Mouse (Mus musculus): Measurements from ENCODE around the gene Lnx1.
A peak's percentile ranks its signal among the peaks of the same experiment; 100 is the strongest.

Lnx1 gene

GRCm38 (mm10) chr5:74602371-74602770 lies 100.3 kb downstream of the Lnx1 start:
- peaks cover 18% of the 10 kb centered on the region for H3K36me3 ChIP-seq (ENCODE audit: insufficient read depth, low read length)
- no peaks in the 10 kb centered on the region for H3K9me3 ChIP-seq (ENCODE audit: low read length)
- no peak overlapping the region for H3K4me3 ChIP-seq (replicated peaks; ENCODE audit: low read length)
- TF ChIP-seq NANOG (IDR thresholded peaks at IDR 0.05; ENCODE audit: borderline replicate concordance, low read length) (no peak), POU5F1 (IDR thresholded peaks at IDR 0.05; ENCODE audit: borderline replicate concordance, low read length) (no peak), CTCF (conservative IDR thresholded peaks at IDR 0.05; ENCODE audit: low read length) (no peak)
- no peaks in the 10 kb centered on the region for H3K4me1 ChIP-seq (replicated peaks; ENCODE audit: low read depth, low read length)
- no peaks in the 10 kb centered on the region for H3K27me3 ChIP-seq (ENCODE audit: insufficient read depth, low read length)

- no peak overlapping the region for H3K4me3 ChIP-seq (replicated peaks; ENCODE audit: low read length)
- no peaks in the 10 kb centered on the region for H3K9me3 ChIP-seq (ENCODE audit: low read length)
- no peak for TF ChIP-seq POU5F1 (IDR thresholded peaks at IDR 0.05; ENCODE audit: borderline replicate concordance, low read length)
- TF ChIP-seq CTCF (conservative IDR thresholded peaks at IDR 0.05; ENCODE audit: low read length), result no peak
- TF ChIP-seq NANOG (IDR thresholded peaks at IDR 0.05; ENCODE audit: borderline replicate concordance, low read length), result no peak
- H3K27me3 ChIP-seq (ENCODE audit: insufficient read depth, low read length), result no peaks in the 10 kb centered on the region
- H3K4me1 ChIP-seq (replicated peaks; ENCODE audit: low read depth, low read length), result no peaks in the 10 kb centered on the region
- H3K36me3 ChIP-seq (ENCODE audit: insufficient read depth, low read length), result peaks cover 22% of the 10 kb centered on the region
These were observed 100.7 kb downstream of the Lnx1 start for GRCm38 (mm10) chr5:74601965-74602364.

- H3K4me1 ChIP-seq (replicated peaks; ENCODE audit: low read depth, low read length), result no peaks in the 10 kb centered on the region
- no peaks in the 10 kb centered on the region for H3K9me3 ChIP-seq (ENCODE audit: low read length)
- peaks cover 28% of the 10 kb centered on the region for H3K36me3 ChIP-seq (ENCODE audit: insufficient read depth, low read length)
- TF ChIP-seq NANOG (IDR thresholded peaks at IDR 0.05; ENCODE audit: borderline replicate concordance, low read length), result no peak
- H3K27me3 ChIP-seq (ENCODE audit: insufficient read depth, low read length), result no peaks in the 10 kb centered on the region
- H3K4me3 ChIP-seq (replicated peaks; ENCODE audit: low read length), result no peak overlapping the region
These were observed 101.5 kb downstream of the Lnx1 start for GRCm38 (mm10) chr5:74601171-74601570.

- no peaks in the 10 kb centered on the region for H3K9me3 ChIP-seq (ENCODE audit: low read length)
- H3K4me1 ChIP-seq (replicated peaks; ENCODE audit: low read depth, low read length), result no peaks in the 10 kb centered on the region
- H3K4me3 ChIP-seq (replicated peaks; ENCODE audit: low read length), result no peak overlapping the region
- TF ChIP-seq POU5F1 (IDR thresholded peaks at IDR 0.05; ENCODE audit: borderline replicate concordance, low read length), result no peak
- TF ChIP-seq CTCF (conservative IDR thresholded peaks at IDR 0.05; ENCODE audit: low read length), result no peak
- TF ChIP-seq NANOG (IDR thresholded peaks at IDR 0.05; ENCODE audit: borderline replicate concordance, low read length), result no peak
- peaks cover 38% of the 10 kb centered on the region for H3K36me3 ChIP-seq (ENCODE audit: insufficient read depth, low read length)
- no peaks in the 10 kb centered on the region for H3K27me3 ChIP-seq (ENCODE audit: insufficient read depth, low read length)
These were observed 102.7 kb downstream of the Lnx1 start for GRCm38 (mm10) chr5:74600010-74600409.

- H3K4me1 ChIP-seq (replicated peaks; ENCODE audit: low read depth, low read length), result no peaks in the 10 kb centered on the region
- no peaks in the 10 kb centered on the region for H3K9me3 ChIP-seq (ENCODE audit: low read length)
- no peak overlapping the region for H3K4me3 ChIP-seq (replicated peaks; ENCODE audit: low read length)
- TF ChIP-seq NANOG (IDR thresholded peaks at IDR 0.05; ENCODE audit: borderline replicate concordance, low read length) (no peak), CTCF (conservative IDR thresholded peaks at IDR 0.05; ENCODE audit: low read length) (no peak), POU5F1 (IDR thresholded peaks at IDR 0.05; ENCODE audit: borderline replicate concordance, low read length) (no peak)
- H3K27me3 ChIP-seq (ENCODE audit: insufficient read depth, low read length), result no peaks in the 10 kb centered on the region
- H3K36me3 ChIP-seq (ENCODE audit: insufficient read depth, low read length), result peaks cover 91% of the 10 kb centered on the region
These were observed 109.6 kb downstream of the Lnx1 start for GRCm38 (mm10) chr5:74593147-74593546.

- Histone ChIP-seq H3K4me1 (replicated peaks; ENCODE audit: low read depth, low read length) (no peaks in the 10 kb centered on the region), H3K9me3 (ENCODE audit: low read length) (no peaks in the 10 kb centered on the region), H3K4me3 (replicated peaks; ENCODE audit: low read length) (no peak overlapping the region), H3K27me3 (ENCODE audit: insufficient read depth, low read length) (no peaks in the 10 kb centered on the region), H3K36me3 (ENCODE audit: insufficient read depth, low read length) (peaks cover 86% of the 10 kb centered on the region)
- TF ChIP-seq POU5F1 (IDR thresholded peaks at IDR 0.05; ENCODE audit: borderline replicate concordance, low read length) (no peak), CTCF (conservative IDR thresholded peaks at IDR 0.05; ENCODE audit: low read length) (peak; percentile 26)
These were observed 111.3 kb downstream of the Lnx1 start for GRCm38 (mm10) chr5:74591413-74591812.

- peaks cover 82% of the 10 kb centered on the region for H3K36me3 ChIP-seq (ENCODE audit: insufficient read depth, low read length)
- H3K4me3 ChIP-seq (replicated peaks; ENCODE audit: low read length), result no peak overlapping the region
- H3K9me3 ChIP-seq (ENCODE audit: low read length), result no peaks in the 10 kb centered on the region
- TF ChIP-seq CTCF (conservative IDR thresholded peaks at IDR 0.05; ENCODE audit: low read length) (no peak), NANOG (IDR thresholded peaks at IDR 0.05; ENCODE audit: borderline replicate concordance, low read length) (no peak)
- no peaks in the 10 kb centered on the region for H3K27me3 ChIP-seq (ENCODE audit: insufficient read depth, low read length)
- H3K4me1 ChIP-seq (replicated peaks; ENCODE audit: low read depth, low read length), result no peaks in the 10 kb centered on the region
These were observed 113.6 kb downstream of the Lnx1 start for GRCm38 (mm10) chr5:74589133-74589532.

GRCm38 (mm10) chr5:74571767-74572166 lies 130.9 kb downstream of the Lnx1 start:
- no peak overlapping the region for H3K4me3 ChIP-seq (replicated peaks; ENCODE audit: low read length)
- no peaks in the 10 kb centered on the region for H3K4me1 ChIP-seq (replicated peaks; ENCODE audit: low read depth, low read length)
- no peaks in the 10 kb centered on the region for H3K9me3 ChIP-seq (ENCODE audit: low read length)
- H3K27me3 ChIP-seq (ENCODE audit: insufficient read depth, low read length), result no peaks in the 10 kb centered on the region
- TF ChIP-seq POU5F1 (IDR thresholded peaks at IDR 0.05; ENCODE audit: borderline replicate concordance, low read length), result no peak
- TF ChIP-seq NANOG (IDR thresholded peaks at IDR 0.05; ENCODE audit: borderline replicate concordance, low read length), result no peak
- TF ChIP-seq CTCF (conservative IDR thresholded peaks at IDR 0.05; ENCODE audit: low read length), result no peak
- peaks cover 59% of the 10 kb centered on the region for H3K36me3 ChIP-seq (ENCODE audit: insufficient read depth, low read length)

GRCm38 (mm10) chr5:74561151-74561550 lies 141.6 kb downstream of the Lnx1 start:
- no peak for TF ChIP-seq CTCF (conservative IDR thresholded peaks at IDR 0.05; ENCODE audit: low read length)
- no peak for TF ChIP-seq POU5F1 (IDR thresholded peaks at IDR 0.05; ENCODE audit: borderline replicate concordance, low read length)
- no peak for TF ChIP-seq NANOG (IDR thresholded peaks at IDR 0.05; ENCODE audit: borderline replicate concordance, low read length)
- Histone ChIP-seq H3K4me1 (replicated peaks; ENCODE audit: low read depth, low read length) (no peaks in the 10 kb centered on the region), H3K36me3 (ENCODE audit: insufficient read depth, low read length) (peaks cover 76% of the 10 kb centered on the region), H3K9me3 (ENCODE audit: low read length) (no peaks in the 10 kb centered on the region), H3K27me3 (ENCODE audit: insufficient read depth, low read length) (no peaks in the 10 kb centered on the region), H3K4me3 (replicated peaks; ENCODE audit: low read length) (no peak overlapping the region)

All from E14TG2a.4 (cell line).